Mouse (Mus musculus) MEL (cell line): ENCODE data around the gene Gm42957.

Source experiments
- CTCF ChIP-seq, 3 experiments: IDR thresholded peaks in 2 of 3; conservative IDR thresholded peaks in 1 of 3; 2 replicates each; pipeline ENCODE4 v1.5.1; 2011 to 2012; ENCODE audit warnings: low read length in 3 of 3, low read depth in 2 of 3, mild to moderate bottlenecking in 2 of 3, improper control_type of control experiment in 1 of 3, inconsistent platforms in 1 of 3, mixed read lengths in 1 of 3, moderate library complexity in 1 of 3; ENCODE audit not compliant: control insufficient read depth in 1 of 3, insufficient read depth in 1 of 3, poor library complexity in 1 of 3, severe bottlenecking in 1 of 3
- MAZ ChIP-seq: IDR thresholded peaks from 2 replicates; pipeline ENCODE4 v1.6.1; 2012; ENCODE audit warnings: low read depth, mild to moderate bottlenecking, inconsistent platforms, low read length, improper control_type of control experiment
- MXI1 ChIP-seq: IDR thresholded peaks from 2 replicates; pipeline ENCODE4 v1.6.1; 2011; ENCODE audit warnings: mild to moderate bottlenecking, low read depth, low read length, improper control_type of control experiment
- POLR2A ChIP-seq, 2 experiments: IDR thresholded peaks; 2 replicates each; pipeline ENCODE4 v1.6.1; 2011 to 2012; ENCODE audit warnings: low read length in 2 of 2, mild to moderate bottlenecking in 2 of 2, control low read depth in 1 of 2, improper control_type of control experiment in 1 of 2, low read depth in 1 of 2, moderate library complexity in 1 of 2; ENCODE audit not compliant: control insufficient read depth in 1 of 2, insufficient read depth in 1 of 2, poor library complexity in 1 of 2
- SIN3A ChIP-seq: IDR thresholded peaks from 2 replicates; pipeline ENCODE4 v1.6.1; 2012; ENCODE audit warnings: low read length, improper control_type of control experiment, inconsistent platforms
- SMC3 ChIP-seq: IDR thresholded peaks from 2 replicates; pipeline ENCODE4 v1.6.1; 2011; ENCODE audit warnings: low read depth, low read length, improper control_type of control experiment
- TCF12 ChIP-seq: IDR thresholded peaks from 2 replicates; pipeline ENCODE4 v1.6.1; 2014; ENCODE audit warnings: low read depth, mild to moderate bottlenecking, inconsistent platforms, low read length, improper control_type of control experiment, moderate library complexity

- TF ChIP-seq TCF12 = no peak; the same call in none of the 2 replicates
- TF ChIP-seq SIN3A = peak; percentile 67; the same call in 1 of the 2 replicates
- no peak for TF ChIP-seq CTCF (IDR thresholded peaks at IDR 0.05 in 2 of 3, conservative IDR thresholded peaks at IDR 0.05 in 1 of 3; ENCODE audit: control insufficient read depth in 1 of 3, insufficient read depth in 1 of 3, low read depth in 2 of 3, low read length in 3 of 3, poor library complexity in 1 of 3, severe bottlenecking in 1 of 3)
- TF ChIP-seq SMC3 = no peak; the same call in 1 of the 2 replicates
- peak; percentile 62 to 86; a peak in 2 of 4 replicates for TF ChIP-seq POLR2A (IDR thresholded peaks at IDR 0.05; ENCODE audit: control insufficient read depth in 1 of 2, insufficient read depth in 1 of 2, low read depth in 1 of 2, low read length in 2 of 2, poor library complexity in 1 of 2)
- TF ChIP-seq MAZ = peak; percentile 93
- TF ChIP-seq MXI1 = no peak; the same call in 1 of the 2 replicates
These were observed 61.8 kb downstream of the Gm42957 start for GRCm38 (mm10) chr3:96696766-96697732.
